Mouse (Mus musculus): ENCODE measurements around the gene Bub1b. TPM values are rescaled to one million over a fixed set of nuclear protein-coding genes. Genes with fewer than 3 reads are reported as not detected.
A peak's percentile ranks its signal among the peaks of the same experiment; 100 is the strongest.

Bub1b gene
- total RNA-seq (2021): 19.5 and 21.4 TPM in 2 replicates
- long read RNA-seq, experiment 1, transcript Bub1b-201 (23 exons, 3,668 nt): major isoform, 15 of 21 reads
- long read RNA-seq, experiment 1, partial matches to known transcripts: 3 of 21 reads
- long read RNA-seq, experiment 1, other reads (novel, unspliced or antisense): 3 of 21 reads
- long read RNA-seq, experiment 2, transcript Bub1b-201 (23 exons, 3,668 nt): major isoform, 13 of 18 reads
- long read RNA-seq, experiment 2, partial matches to known transcripts: 2 of 18 reads
- long read RNA-seq, experiment 2, other reads (novel, unspliced or antisense): 3 of 18 reads

DNA sequence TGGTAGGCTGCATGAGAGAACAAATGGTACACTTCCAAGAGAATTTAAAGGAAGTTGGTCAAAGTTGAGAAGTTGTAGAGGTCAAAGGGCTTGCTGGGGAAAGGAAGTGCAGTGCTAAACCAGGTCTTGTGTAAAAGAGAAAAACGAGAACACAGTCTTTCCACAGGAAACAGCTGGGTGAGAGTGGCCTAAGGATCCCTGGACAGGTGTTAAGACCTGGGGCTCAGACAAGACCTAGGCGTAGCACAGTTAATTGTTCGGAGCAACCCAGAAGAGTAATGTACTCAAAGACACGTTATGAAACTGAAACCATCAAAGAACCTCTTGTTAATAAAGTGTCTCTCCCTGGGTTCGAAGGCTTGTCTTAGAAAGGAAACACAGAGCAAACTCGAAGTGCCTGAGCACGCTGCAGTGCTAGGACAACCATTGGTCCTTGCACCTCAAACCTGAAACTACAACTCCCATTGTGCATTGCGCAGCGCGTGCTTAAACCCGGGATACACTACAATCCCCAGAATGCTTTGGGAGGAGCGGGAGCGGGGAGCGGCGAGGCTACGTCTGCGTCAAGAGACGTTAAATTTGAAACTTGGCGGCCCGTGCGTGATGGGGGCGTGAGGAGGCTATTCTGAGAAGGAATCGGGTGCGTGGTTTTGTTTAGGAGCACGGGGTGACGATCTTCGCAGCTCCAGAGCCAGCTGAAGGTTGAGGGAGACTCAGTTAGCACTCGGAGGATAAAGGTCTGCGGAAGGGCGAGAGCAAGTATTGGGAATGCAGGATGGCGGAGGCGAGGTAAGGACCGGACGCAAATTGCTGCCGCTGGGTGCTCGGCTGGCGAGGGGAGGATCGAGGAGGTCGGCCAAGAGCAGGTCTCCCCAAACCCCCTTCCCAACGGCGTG is at the start of gene Bub1b:
Gene Bub1b (plus strand): TSS at position 539 of the 896 bp plus-strand sequence.
- DNase-seq: peak; percentile 94

DNA sequence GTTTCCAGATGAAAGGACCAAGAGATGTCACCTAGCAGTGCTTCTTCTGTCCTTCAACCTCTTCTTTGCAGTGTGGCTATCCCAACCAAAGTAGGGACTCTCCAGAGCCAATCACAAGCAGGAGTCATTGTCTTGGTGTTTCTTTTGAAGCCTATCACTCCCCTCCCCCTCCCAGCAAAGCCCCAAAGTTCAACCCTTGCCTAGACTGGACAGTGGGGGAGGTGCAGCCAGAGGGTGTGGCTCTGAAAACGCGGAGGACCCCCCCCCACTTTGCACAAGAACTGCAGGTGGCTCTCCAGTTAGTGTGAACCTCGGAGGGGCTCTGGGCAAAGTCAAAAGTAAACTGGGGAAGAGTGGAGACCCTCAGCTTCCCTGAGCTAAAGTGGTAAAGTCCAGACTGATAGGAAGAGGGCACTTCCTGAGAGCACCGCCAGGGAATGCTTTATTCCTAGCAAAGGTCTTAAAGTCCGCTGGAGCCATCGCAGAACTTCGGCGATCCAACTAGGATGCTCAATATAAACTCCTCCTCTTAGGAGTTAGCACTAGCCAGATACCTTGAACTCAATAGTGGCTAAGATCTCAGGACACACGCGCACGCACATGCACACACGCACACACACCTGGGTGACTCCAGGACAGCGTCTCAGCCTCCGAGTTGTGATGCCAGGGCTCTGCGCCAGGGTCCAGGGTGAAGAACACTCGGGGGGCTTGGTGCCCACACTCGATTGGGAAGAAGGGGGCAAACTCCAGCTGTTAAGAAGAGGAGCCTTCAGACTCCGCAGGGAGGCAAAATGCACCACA is 49.4 kb upstream of the Bub1b start:
- peak; percentile 45 for DNase-seq

DNA sequence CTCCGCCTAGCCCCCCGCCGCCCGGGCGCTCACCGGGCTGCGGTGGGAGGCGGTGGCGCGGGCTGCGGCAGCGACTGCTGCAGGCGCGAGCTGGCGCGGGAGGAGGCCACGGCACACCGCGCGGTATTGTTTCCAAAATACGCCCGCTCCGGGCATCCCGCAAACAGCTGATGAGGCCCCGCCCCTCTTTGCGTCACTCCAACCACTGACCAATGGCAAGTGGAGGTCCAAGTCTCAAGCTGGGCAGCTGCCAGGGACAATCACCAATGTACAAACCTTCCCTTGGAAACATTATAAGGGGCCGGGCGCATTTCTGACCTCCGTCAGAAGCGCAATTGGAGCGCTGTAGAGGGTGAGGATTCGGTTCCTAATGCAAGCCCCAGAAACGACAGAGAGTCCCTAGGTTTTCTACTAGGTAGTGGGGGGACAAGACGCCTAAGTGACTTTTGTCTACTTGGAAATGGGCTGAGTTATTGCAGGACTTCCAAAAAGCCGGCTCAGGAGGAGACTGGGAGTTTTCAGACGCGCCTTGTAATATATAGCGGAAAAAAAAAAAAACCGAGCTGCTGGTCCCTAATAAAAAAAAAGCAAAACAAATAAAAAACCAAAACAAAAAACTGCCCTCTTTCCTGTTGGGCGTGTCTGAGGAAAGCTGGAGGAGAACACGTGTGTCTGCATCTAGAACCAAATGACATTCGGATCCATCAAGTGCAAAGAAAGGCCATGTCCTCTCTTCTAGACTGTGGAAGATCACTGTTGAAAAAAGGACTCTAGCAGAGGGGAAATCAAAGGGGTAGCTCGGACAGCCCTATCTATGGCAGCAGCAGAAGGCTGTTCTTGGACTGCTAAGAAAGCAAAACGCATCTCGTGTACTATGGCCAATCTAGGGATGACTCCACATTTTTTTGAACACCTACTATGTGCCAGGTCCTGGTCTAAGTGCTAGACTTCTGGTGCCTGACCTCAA is 48.2 kb upstream of the Bub1b start, which contains the start of gene Bmf:
Gene Bmf (minus strand): TSS at position 181 of the 967 bp plus-strand sequence.
- DNase-seq: peak; percentile 99

DNA sequence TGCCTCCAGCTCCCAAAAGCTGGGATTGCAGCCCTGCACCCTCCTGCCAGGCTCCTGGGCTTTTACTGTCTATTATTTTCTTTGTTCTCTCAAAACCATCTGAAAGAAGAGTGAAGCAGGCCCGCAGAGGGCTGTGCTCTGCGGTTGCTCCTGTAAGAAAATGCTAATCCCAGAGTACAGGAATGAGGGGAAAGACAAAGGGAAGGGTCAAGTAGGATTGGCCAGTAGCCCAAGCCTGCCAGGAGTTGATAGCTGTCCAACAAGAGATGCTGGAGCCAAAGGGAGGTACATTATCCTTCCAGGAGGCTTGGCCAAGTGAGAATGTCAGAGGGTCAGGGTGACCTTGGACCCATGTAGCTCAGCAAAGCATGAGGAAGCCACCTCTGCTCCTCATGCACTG is 46.4 kb upstream of the Bub1b start:
- no peak for DNase-seq

DNA sequence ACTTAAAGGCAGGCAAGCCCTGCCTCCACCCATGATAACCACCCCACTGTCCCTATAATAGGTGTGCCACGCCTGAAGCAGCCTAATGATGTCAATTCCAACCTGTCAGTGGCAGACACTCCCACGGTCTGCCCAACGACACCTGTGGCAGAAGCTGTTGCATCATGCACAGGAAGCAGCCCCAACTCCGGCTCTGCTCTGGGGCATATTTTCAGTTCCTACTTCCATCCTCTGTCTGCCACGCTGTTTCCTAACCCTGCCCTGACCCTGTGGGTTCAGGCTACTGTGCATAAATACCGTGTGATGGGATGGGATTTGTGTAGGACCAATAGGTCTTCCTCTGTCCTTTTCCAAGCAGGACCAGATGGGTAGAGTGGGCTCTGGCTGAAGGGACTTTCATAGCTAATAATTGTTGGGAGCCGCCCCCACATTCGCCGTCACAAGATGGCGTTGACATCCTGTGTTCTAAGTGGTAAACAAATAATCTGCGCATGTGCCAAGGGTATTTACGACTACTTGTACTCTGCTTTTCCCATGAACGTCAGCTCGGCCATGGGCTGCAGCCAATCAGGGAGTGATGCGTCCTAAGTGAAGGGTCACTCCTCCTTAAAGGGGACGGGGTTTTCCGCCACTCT is 43.5 kb upstream of the Bub1b start:
- DNase-seq: peak; percentile 31

DNA sequence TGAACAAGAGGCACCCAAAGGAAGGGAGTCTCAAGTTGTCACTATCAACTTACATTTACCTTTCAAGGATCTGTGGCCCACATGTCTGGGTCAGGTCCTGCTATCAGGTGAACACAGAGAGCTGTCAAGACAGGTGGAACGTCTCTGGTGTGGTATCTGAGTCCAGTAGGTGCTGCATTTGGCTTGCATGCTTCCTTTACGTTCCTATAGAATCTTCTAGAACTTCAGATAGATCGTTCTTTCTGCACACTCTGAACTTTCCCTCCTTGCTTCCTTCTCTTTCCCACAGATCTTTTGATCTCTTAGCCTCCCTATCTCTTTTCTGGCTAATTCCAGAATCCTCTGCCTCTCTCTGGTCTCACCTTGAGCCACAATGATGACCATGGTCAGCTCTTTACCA is 39.6 kb upstream of the Bub1b start:
- no peak for DNase-seq

DNA sequence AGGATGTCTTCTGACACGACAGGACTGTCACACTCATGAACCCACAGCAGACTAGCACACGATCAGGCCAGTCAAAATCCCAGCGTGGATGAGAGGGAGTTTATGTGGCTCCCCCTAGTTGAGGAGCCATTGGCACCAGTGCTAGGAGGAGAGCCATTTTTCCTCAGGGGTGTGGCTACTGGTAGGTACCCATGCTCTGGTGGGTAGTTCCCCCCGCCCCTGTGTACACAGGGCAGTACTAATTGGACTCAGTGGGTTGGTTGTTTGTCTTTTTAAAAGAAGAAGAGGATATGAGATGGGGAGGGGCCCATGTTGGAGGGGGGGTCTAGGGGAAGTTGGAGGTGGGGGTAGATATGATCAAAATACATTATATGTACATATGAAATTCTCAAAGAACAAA is 36.0 kb upstream of the Bub1b start:
- DNase-seq: no peak

DNA sequence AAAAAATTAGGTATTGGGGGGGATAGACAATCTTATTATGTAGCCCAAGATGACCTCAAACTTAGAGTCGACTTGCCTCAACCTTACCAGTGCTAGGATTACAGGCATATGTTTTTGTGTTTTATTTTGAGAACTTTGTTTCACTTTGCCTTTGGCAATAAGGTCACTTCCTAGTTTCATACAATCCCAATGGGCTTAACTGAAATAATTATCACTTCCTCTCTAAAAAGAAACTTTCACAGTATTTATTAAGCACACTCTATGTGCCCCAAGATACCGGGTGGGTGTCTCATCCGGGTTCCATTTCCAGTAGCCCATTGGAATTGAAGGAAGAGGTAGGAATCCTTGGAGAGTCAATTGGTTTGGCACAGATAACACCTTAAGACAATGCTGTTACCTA is 35.6 kb upstream of the Bub1b start:
- DNase-seq: no peak

DNA sequence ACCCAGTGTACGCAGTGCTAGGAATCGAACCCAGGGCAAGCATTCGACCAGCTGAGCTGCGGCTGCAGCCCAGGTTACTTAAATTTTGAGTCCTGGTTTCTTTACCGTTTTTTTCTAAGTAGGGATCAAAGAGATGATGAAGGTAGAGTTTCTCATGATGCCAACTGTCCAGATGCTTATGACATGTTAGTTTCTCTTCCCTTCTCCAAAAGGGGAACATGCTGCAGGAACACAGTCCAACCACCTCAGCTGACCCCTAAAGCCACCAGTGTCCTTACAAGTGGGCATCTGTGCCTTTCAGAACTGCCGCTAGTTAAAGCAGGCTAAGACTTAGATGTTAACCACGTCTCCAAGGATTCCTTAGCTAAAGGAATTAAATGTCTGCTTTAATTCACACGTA is 30.8 kb upstream of the Bub1b start:
- DNase-seq: no peak

DNA sequence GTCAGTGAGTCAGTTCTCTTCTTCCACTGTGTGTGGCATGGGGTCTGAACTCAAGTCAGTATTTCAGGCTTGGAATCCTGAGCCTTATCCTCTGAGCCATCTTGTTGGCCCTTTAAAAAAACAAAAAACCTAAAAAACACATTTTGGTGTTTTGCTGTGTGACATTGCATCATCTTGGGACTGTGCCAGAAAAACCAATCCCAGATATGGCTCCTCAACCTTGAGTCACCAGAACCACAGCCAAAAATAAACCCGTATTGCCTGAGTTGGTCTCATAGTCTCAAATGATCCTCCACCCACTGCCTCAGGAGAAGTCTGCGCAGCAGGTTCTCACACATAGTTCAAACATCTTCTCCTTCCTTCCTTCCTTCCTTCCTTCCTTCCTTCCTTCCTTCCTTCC is 27.1 kb upstream of the Bub1b start:
- DNase-seq: peak; percentile 45

DNA sequence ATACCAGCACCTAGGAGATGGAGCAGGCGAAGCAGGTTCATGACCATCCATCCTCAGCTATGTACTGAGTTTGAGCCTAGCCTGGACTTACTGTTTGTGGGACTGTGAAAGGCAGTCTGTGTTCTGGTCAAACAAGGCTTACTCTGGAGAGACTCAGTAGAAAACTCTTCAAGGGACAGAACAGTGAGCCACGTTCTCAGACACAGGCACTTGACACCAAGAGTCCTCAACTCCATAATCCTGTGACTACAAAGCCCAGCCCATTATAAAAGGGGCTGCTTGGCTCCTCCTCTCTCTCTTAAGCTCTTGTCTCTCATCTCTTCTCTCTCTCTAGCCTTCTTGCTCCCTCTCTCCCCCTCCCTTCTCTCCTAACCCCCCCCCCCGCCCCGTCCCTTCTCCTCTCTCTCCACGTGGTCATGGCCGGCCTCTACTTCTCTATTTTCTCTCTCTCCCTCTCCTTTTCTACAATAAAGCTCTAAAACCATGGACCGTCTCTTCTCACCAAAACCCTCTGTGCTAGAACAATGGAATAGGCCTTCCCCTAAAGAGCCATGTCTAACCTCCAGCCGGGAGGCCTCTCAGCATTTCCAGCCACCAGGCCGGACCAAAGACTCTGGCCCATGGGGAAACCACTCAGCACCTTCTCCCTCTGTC is 25.7 kb upstream of the Bub1b start:
- DNase-seq: no peak

DNA sequence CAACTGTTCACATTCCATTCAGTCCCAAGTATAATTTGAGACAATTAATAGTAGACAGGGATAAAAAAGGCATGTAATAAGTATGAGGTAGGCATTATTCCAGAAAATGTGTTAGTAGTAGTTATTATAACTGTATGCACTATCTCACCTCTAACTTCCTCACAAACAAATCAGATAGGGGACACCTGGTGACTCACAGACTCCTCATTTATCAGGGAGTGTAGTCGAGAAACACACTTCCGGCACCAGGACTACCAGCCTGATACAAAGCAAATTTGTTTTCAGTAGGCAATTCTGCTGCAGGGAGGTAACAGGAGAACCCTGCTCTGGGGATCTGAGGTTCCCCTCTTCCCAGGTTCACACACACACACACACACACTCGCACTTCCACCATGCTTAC is 24.9 kb upstream of the Bub1b start:
- DNase-seq: no peak

DNA sequence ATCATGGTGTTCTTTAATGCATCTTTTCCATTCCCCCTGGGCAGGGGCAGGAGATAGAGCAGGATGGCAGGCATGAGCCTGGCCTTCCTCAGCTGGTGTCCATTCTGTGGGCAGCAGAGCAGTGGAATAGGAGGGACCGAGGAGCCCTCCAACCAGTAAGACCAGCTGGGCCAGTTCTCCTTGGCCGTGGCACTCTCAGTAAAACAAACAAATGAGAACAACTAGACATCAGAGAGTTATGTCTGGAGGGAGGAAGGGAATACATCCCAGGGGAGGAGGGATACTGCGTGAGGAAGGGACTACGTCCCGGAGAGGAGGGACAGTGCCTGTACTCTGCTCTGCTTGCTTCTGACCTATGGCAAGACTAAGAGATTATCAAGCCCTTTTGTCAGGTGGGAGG is 12.0 kb upstream of the Bub1b start:
- DNase-seq: no peak

DNA sequence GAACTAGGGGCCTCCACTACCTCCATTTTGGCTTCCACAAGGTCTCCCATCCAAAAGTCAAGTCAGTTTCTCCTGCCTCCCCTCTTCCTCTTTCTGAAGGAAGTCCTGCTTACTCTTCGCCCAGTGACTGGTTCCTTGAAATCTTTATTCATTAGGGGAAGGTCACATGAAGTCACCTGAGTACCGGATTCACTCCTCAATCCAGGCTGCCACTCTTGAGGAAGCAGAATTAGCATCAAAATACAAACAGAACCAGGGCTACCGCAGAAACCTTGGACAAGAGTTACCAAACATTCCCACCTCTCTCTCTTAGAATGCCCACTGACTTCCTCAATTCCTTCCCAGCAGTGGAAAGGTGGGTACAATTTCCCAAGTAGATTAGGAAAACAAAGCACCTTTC is 10.3 kb upstream of the Bub1b start:
- DNase-seq: no peak

DNA sequence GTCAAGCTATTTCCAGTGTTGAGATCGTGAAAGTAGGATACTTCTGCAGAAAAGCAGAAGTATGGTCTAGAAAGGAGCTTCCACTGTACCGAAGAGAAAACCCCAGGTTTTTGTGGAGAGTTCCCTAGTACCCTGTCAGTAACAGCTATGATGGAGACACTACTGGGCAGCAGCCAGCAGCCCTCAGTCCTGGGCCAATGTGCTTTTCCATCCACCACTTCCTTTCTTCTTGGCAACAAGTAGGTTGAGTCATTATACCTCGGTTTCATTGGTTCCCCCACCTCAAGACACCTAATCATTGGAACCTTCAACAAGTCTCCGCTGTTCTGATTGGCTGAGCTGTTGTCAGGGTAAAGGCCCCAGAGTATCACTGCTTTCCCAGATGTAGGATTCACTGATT is 6.9 kb upstream of the Bub1b start:
- no peak for DNase-seq

DNA sequence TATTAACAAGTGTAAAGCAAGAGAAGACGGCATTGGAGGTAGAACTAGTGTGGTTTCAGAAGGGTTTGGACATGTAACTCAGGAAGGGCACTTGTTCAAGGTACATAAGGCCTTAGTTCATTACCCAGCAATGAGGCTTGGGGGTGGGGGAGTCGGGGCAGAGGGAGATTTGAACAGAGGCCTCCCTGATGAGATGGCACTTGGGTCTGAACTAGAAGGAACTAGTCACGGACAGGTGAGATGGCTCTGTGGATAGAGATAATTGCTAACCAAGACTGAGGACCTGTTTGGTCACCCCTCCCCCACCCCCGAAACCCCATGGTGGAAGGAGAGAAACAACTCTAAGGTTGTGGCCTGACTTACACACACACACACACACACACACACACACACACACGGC is 1.1 kb downstream of the Bub1b start:
- DNase-seq: no peak

DNA sequence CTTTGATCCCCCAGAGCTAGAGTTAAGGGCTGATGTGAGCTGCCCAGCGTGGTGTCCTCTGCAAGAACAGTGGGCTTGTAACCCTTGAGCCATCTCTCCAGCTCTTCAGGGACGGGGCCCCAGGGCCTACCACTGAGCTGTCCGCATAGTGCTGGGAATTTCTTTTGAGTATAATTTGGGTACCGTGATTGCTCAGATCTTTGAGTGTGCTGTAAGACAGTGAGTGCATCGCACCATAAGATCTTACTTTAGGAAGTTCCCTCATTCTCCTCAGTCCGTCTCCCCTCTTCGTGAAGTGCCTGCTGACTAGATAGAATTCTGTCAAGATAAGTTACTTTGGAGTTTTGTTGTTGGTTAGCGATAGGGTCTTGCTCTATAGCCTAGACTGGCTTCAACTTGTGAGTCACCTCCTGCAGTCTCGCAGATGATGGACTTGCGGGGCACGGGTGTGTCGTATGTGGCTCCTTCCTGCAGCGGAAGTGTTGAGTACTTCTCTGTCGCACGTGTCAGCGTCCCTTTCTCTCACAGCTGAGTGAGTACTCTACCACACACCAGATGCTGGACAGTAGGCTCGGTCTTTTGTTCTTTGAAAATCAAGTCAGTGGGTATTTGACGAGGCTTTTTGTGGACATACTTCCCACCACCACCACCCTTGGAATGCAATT is 3.7 kb downstream of the Bub1b start:
- no peak for DNase-seq

DNA sequence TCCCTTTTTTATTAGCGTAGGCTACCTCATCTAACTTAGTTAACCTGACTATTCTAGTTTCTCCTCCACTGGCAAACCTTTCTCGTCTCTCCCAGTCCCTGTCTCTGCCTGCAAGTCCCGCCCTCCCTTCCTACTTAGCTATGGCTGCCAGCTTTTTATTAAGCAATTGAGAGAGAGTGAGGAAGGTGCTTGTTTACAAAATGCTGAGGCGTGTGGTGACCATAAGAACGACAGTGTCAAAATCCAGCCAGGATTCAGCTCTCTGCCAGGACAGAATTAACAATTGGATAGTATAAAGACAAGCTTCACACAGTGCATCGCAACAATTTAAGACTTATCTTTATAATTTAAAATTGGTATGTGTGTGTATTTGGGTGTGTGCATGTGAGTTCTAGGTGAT is 6.1 kb downstream of the Bub1b start:
- no peak for DNase-seq

DNA sequence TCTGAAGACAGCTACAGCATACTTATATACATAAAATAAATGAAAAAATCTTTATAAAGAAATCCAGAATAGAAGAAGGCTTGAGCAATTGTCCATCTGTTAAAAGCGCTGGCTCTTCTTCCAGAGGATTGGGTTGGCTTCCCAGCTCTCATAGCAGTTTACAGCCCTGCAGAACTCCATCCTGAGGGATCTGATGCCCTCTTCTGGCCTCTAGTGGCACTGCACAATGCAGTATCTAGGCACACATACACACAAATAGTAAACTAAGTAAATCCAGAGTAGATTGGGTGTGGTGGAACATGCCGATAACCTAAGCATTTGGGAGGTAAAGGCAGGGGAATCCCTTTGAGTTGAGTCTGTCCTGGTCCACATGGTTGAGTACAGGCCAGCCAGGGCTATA is 8.0 kb downstream of the Bub1b start:
- peak; percentile 62 for DNase-seq

DNA sequence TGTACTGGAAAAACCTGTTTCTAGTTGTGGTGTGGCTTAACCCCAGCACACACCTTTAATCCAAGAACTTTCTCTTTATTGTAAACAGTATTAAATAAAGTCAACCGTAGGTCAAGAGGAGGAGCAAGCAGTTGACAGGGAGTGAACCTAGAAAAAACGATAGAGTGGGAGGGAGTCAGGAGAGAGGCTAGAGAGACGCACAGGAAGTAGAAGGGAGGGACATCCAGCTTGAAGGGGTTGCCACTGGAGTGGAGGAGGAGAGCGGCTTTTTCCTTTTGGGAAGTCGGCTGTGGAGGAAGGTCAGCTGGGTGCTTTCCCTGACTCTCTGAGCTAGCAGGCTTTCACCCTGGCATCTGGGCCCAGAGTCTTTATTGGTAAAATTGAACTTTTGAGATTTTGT is 9.0 kb downstream of the Bub1b start:
- DNase-seq: peak; percentile 14
